Mouse (Mus musculus) cerebellum, postnatal 10 days (tissue): Measurements from ENCODE around the gene Morf4l2.

Experiments used
- DNase-seq, 2 experiments: peaks; one replicate each; pipeline ENCODE4 v3.0.0; 2021; ENCODE audit warnings: mixed read lengths in 2 of 2

The Morf4l2 gene

GRCm38 (mm10) chrX:136743459-136743858 is at the start of gene Morf4l2:
Gene Morf4l2, minus strand, starts transcription at chrX:136743690.
- no peak for DNase-seq

DNA sequence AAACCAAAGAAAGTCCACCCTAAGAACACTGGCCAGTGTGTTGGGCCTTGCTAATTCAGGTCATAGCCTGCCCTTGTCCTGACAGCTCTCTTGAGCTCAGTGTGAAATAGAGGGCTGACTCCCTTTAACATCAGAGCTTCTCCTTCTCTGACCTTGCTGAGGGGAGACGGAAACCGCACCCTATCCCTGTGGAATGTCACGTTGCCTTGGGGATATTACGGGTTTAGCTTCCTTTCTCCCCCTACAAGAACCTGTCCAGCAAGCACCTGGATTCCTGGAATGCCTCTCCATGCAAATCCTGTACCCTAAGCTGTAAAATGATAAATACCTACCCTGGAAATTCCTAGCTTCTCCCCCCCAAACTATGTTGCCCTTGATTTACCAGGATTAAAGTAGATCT is 46.0 kb upstream of the Morf4l2 start:
- DNase-seq = no peak

DNA sequence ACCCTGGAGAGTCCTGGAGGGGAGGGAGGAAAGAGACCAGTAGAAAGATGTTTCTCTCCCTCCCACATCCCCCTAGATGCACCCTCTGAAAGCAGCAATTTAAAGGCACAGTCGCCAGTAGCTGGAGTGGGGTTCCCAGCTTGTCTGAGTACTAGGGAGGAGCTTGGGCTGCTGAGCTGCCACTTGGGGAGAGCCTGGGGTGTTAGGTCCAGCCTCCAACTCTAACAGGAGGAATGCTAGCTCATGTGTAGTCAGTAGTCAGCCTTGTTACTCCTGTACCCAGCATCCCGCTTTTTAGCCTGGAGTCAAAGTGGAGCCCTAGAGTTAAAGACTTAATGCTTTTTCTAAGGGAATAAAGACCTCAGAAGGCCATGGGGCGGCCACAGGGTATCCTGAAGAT is 36.6 kb upstream of the Morf4l2 start, which contains the start of gene Glra4:
Gene Glra4, minus strand, starts transcription at position 101 of the 400 bp plus-strand sequence.
- DNase-seq = no peak

- no peak for DNase-seq
Observed at GRCm38 (mm10) chrX:136779262-136779661, 35.8 kb upstream of the Morf4l2 start.

- DNase-seq = peak; percentile 64 to 72
Observed at GRCm38 (mm10) chrX:136778046-136778445, 34.6 kb upstream of the Morf4l2 start.

- peak; percentile 47 to 61 for DNase-seq
Observed at GRCm38 (mm10) chrX:136773035-136773434, 29.5 kb upstream of the Morf4l2 start.

- peak; percentile 18 to 65 for DNase-seq
Observed at GRCm38 (mm10) chrX:136761103-136762074, 17.9 kb upstream of the Morf4l2 start.

DNA sequence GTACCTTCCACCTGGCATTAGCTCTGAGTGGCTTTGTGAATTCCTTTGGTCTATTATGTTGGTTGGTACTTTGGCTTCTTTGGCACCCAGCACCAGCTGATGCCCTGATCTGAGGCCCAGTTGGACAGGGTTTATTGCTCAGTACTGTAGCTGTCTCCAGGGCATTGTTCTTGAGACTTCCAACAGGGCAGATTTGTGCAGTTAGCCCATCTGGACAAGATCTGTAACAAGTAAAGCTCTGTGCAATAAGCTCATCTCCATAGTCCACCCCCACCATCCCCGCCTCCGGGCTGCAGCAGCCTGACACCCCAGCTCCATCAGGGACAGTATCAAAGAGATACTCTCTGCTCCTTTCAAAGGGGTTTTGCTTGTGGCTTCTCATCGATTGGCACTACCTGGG is 12.0 kb upstream of the Morf4l2 start:
- peak in 1 of 2 experiments; percentile 7 for DNase-seq

DNA sequence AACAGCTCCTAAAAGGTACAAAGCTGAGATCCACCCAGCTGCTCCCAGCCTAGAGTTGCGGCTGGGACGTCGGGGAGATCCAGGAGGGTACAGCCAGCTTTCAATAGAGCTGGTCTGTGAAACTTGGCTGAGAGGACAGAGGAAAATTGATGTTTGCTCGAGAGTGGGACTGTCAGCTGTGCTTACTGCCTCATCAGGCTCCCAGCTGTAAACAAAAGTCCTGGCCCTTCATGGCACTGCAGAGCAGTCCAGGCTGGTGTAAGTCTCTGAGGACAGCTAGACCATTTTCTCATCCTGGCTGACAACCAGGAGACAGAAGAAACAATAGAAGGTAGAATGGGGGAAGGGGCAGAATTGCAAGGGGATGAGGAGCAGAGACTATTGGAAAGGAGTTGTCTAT is 5.8 kb upstream of the Morf4l2 start:
- no peak for DNase-seq

- peak; percentile 5 to 25 for DNase-seq
Observed at GRCm38 (mm10) chrX:136744663-136745062, 1.2 kb upstream of the Morf4l2 start.

GRCm38 (mm10) chrX:136742661-136743103 is 808 bp downstream of the Morf4l2 start:
- DNase-seq = peak; percentile 76 to 82

- DNase-seq = peak in 1 of 2 experiments; percentile 16
Observed at GRCm38 (mm10) chrX:136742241-136742640, 1.2 kb downstream of the Morf4l2 start.

DNA sequence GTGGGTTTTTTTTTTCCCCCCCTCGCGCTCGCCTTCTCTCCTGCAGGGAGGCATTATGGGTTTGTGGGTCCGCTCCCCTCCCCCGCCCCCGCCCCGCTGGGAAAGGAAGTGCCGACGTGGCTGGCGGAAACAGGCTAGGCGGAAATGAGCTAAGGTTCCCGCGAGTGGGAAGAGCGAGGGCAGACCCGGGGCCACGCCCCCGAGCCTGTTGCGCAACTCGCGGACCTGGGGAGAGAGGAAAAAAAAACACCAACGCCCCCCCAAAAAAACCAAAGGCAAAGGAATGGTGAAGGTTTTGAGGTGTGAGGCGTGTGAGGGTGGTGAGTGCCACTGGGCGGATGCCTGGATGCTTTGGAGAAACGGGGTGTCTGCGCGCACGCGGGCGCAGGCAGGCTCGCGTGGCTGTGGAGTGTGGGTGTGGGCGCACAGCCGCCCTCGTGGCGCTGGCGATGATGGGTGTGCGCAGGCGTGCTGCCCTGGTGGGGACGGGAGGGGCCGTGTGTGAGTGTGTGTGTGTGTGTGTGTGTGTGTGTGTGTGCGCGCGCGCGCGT is 1.8 kb downstream of the Morf4l2 start:
- peak; percentile 87 to 89 for DNase-seq

DNA sequence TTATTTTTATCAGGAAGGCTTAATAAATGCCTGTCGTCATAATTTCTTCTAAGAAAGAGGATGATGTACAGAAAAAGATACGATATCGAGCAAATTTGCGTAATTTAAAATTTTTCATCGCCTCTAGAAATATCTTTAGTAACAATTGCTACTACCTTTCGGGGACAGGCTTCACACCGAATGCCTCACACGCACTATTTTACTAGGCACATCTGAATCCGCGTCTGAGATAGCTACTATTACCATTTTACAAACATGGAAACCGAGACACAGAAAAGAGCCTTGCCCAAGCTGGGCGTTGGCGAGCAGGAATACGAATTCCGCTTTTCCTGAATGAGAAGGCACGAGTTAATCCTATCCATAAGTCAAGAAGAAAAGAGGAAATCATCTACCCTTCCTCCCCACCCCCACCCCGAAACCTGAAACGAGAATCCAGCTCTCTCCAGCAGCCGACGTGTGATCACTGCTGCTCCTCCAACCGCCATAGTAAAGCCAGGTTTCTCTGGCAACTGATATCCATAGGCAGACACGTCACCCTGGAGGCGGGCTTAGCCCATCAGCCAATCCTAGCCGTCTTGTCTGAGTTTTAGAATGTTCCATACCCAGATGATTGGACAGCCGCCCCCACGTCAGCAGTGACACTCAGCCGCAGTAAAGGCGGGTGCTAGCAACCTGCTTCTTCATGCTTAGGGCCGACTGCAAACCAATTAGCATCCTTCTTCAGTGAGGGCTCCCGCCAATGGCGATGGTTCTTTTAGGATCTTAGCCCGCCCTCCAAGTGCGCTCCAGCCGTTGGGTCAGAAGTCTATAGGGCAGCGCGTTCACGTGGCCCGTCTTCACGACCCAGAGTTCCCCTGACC is 2.5 kb downstream of the Morf4l2 start:
- DNase-seq = peak; percentile 92 to 95

- DNase-seq = peak; percentile 25 to 46
Observed at GRCm38 (mm10) chrX:136740087-136740790, 3.3 kb downstream of the Morf4l2 start.

- DNase-seq = no peak
Observed at GRCm38 (mm10) chrX:136732016-136732415, 11.5 kb downstream of the Morf4l2 start.

GRCm38 (mm10) chrX:136714742-136715474 is 28.6 kb downstream of the Morf4l2 start:
- peak in 1 of 2 experiments; percentile 3 for DNase-seq

GRCm38 (mm10) chrX:136708782-136709181 is 34.7 kb downstream of the Morf4l2 start:
- peak; percentile 38 for DNase-seq

- DNase-seq = peak; percentile 75 to 78
Observed at GRCm38 (mm10) chrX:136708168-136708681, 35.3 kb downstream of the Morf4l2 start.

GRCm38 (mm10) chrX:136707446-136708167 is 35.9 kb downstream of the Morf4l2 start, which contains the start of gene Tceal1:
Gene Tceal1, plus strand, starts transcription at chrX:136707982.
- DNase-seq = peak; percentile 88 to 89
